Comparison of ENCODE assay signal across 30 mouse cellular contexts in the genomic region with DNA sequence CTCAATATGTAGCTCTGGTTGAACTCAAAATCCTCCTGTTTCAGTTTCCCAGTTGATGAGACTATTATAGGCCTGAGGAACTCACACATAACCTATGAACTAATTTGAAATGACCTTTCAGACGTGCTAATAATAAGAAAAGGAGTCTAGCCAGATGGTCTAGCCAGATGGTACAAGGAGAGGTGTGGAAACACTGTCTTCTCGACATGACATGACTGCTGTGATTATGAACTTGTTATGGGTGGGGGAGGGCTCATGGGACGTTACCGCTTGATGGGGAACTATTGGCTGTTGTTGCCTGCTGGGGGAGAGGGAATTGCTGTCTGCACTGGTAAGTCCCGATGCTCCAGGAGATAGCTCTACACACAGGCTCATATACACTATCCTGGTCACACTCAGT. TPM values are rescaled to one million over a fixed set of nuclear protein-coding genes. Genes with fewer than 3 reads are reported as not detected.
DNase-seq lines count a peak whose midpoint lies in the region; ATAC-seq lines count a peak whose summit lies in the region.
"Had no signal": no experiment of that assay in that cellular context is flagged by ENCODE, and none has a peak within 500 bp of the region (broad histone marks: within the 10 kb centered on the region; RNA-seq: fewer than 3 reads in every experiment).

No protein-coding gene starts in this region.

- no peak overlapping the region for H3K9ac ChIP-seq in embryonic facial prominence, embryonic 11.5 days (replicated peaks; ENCODE audit: low read length)
- no peak overlapping the region for H3K9ac ChIP-seq in hindbrain, embryonic 16.5 days (ENCODE audit: low read depth, low read length)
- H3K9ac ChIP-seq in forebrain, embryonic 13.5 days: no peak overlapping the region
- H3K9ac ChIP-seq: embryonic facial prominence, embryonic 13.5 days; heart, embryonic 12.5 days; hindbrain, embryonic 15.5 days; intestine, embryonic 15.5 days; limb, embryonic 15.5 days; liver, embryonic 13.5 days; midbrain, embryonic 13.5 days had no signal

- WGBS in embryonic facial prominence, embryonic 11.5 days: 74% methylated on average over 5 of the region's 5 CpGs
- 80% methylated on average over 5 of the region's 5 CpGs for WGBS in embryonic facial prominence, embryonic 10.5 days
- 62% methylated on average over 5 of the region's 5 CpGs for WGBS in hindbrain, embryonic 16.5 days
- 79% methylated on average over 5 of the region's 5 CpGs for whole genome bisulfite sequencing in hindbrain, embryonic 10.5 days
- 66% methylated on average over 5 of the region's 5 CpGs for WGBS in forebrain, embryonic 13.5 days

- H3K27ac ChIP-seq in embryonic facial prominence, embryonic 11.5 days (replicated peaks; ENCODE audit: low read depth, low read length): no peak overlapping the region
- no peak overlapping the region for H3K27ac ChIP-seq in embryonic facial prominence, embryonic 10.5 days (replicated peaks)
- no peak overlapping the region for H3K27ac ChIP-seq in hindbrain, embryonic 16.5 days (ENCODE audit: low read depth, low read length)
- no peak overlapping the region for H3K27ac ChIP-seq in hindbrain, embryonic 10.5 days
- no peak overlapping the region for H3K27ac ChIP-seq in forebrain, embryonic 13.5 days
- H3K27ac ChIP-seq: embryonic facial prominence, embryonic 13.5 days; hindbrain, embryonic 15.5 days; intestine, embryonic 15.5 days; kidney, postnatal 0 days; limb, embryonic 10.5 days; limb, embryonic 15.5 days; liver, embryonic 13.5 days; midbrain, embryonic 13.5 days had no signal

- no peaks in the 10 kb centered on the region for H3K9me3 ChIP-seq in embryonic facial prominence, embryonic 11.5 days (replicated peaks; ENCODE audit: control insufficient read depth, low read length)
- H3K9me3 ChIP-seq in embryonic facial prominence, embryonic 10.5 days: no peaks in the 10 kb centered on the region
- no peaks in the 10 kb centered on the region for H3K9me3 ChIP-seq in hindbrain, embryonic 16.5 days (ENCODE audit: control insufficient read depth, low read length)
- H3K9me3 ChIP-seq in hindbrain, embryonic 10.5 days: no peaks in the 10 kb centered on the region
- H3K9me3 ChIP-seq in forebrain, embryonic 13.5 days (replicated peaks): no peaks in the 10 kb centered on the region
- H3K9me3 ChIP-seq: embryonic facial prominence, embryonic 13.5 days; heart, embryonic 12.5 days; hindbrain, embryonic 15.5 days; intestine, embryonic 15.5 days; limb, embryonic 10.5 days; limb, embryonic 15.5 days; liver, embryonic 13.5 days; megakaryocyte, embryonic 14.5 days; midbrain, embryonic 13.5 days had no signal

- H3K4me3 ChIP-seq in embryonic facial prominence, embryonic 11.5 days (ENCODE audit: low read depth, low read length): no peak overlapping the region
- H3K4me3 ChIP-seq in embryonic facial prominence, embryonic 10.5 days: no peak overlapping the region
- no peak overlapping the region for H3K4me3 ChIP-seq in hindbrain, embryonic 16.5 days (ENCODE audit: low read length)
- no peak overlapping the region for H3K4me3 ChIP-seq in hindbrain, embryonic 10.5 days
- H3K4me3 ChIP-seq in forebrain, embryonic 13.5 days: no peak overlapping the region
- H3K4me3 ChIP-seq: embryonic facial prominence, embryonic 13.5 days; heart, embryonic 12.5 days; hindbrain, embryonic 15.5 days; intestine, embryonic 15.5 days; limb, embryonic 10.5 days; limb, embryonic 15.5 days; liver, embryonic 13.5 days; megakaryocyte, embryonic 14.5 days; midbrain, embryonic 13.5 days had no signal

- no peak overlapping the region for H3K4me2 ChIP-seq in embryonic facial prominence, embryonic 11.5 days (ENCODE audit: low read depth, low read length)
- no peak overlapping the region for H3K4me2 ChIP-seq in hindbrain, embryonic 16.5 days (ENCODE audit: low read length)
- no peak overlapping the region for H3K4me2 ChIP-seq in forebrain, embryonic 13.5 days
- H3K4me2 ChIP-seq: embryonic facial prominence, embryonic 13.5 days; heart, embryonic 12.5 days; hindbrain, embryonic 15.5 days; intestine, embryonic 15.5 days; limb, embryonic 15.5 days; liver, embryonic 13.5 days; midbrain, embryonic 13.5 days had no signal

- no peak for DNase-seq in embryonic facial prominence, embryonic 11.5 days (ENCODE audit: low spot score)
- DNase-seq in embryonic facial prominence, embryonic 10.5 days (ENCODE audit: low spot score): no peak
- no peak for DNase-seq in hindbrain, embryonic 10.5 days (ENCODE audit: low spot score)
- no peak for DNase-seq in adrenal gland, adult (ENCODE audit: inconsistent age in 2 of 2, low spot score in 1 of 2)
- DNase-seq in thymus, postnatal 25 days: no peak
- DNase-seq: adrenal gland, postnatal 25 days; gastrocnemius, postnatal 14 days; heart, adult 18-20 months; heart, postnatal 4 days; kidney, adult 2 months; kidney, postnatal 4 days; layer of hippocampus, postnatal 36 days; liver, embryonic 13.5 days; lung, adult 18-20 months; lung, postnatal 4 days; thymus, adult 2 months; thymus, postnatal 4 days had no signal

- 0 out of 2 replicates have a peak, but pooled peaks have one; percentile 44 for ATAC-seq in embryonic facial prominence, embryonic 11.5 days (replicated peaks; ENCODE audit: insufficient number of reproducible peaks, low FRiP score, low TSS enrichment, low read depth)
- peak; percentile 42; the same call in 1 of the 2 replicates for ATAC-seq in hindbrain, embryonic 16.5 days
- peak; percentile 75 for ATAC-seq in forebrain, embryonic 13.5 days
- ATAC-seq: CD4-positive, CD25-positive, alpha-beta regulatory T cell, adult 4 months; intestine, embryonic 15.5 days; lung, postnatal 0 days; midbrain, embryonic 13.5 days had no signal

- H3K36me3 ChIP-seq in embryonic facial prominence, embryonic 11.5 days (replicated peaks; ENCODE audit: control insufficient read depth, insufficient read depth, low read depth, low read length): no peaks in the 10 kb centered on the region
- H3K36me3 ChIP-seq in embryonic facial prominence, embryonic 10.5 days (replicated peaks): no peaks in the 10 kb centered on the region
- H3K36me3 ChIP-seq in hindbrain, embryonic 16.5 days (ENCODE audit: control insufficient read depth, insufficient read depth, low read length): no peaks in the 10 kb centered on the region
- no peaks in the 10 kb centered on the region for H3K36me3 ChIP-seq in hindbrain, embryonic 10.5 days
- H3K36me3 ChIP-seq in forebrain, embryonic 13.5 days (ENCODE audit: poor library complexity, severe bottlenecking): no peaks in the 10 kb centered on the region
- H3K36me3 ChIP-seq: embryonic facial prominence, embryonic 13.5 days; heart, embryonic 12.5 days; hindbrain, embryonic 15.5 days; intestine, embryonic 15.5 days; limb, embryonic 10.5 days; limb, embryonic 15.5 days; liver, embryonic 13.5 days; midbrain, embryonic 13.5 days had no signal

- H3K27me3 ChIP-seq in embryonic facial prominence, embryonic 11.5 days (ENCODE audit: control insufficient read depth, insufficient read depth, low read length): no peaks in the 10 kb centered on the region
- H3K27me3 ChIP-seq in embryonic facial prominence, embryonic 10.5 days (replicated peaks; ENCODE audit: low read depth, poor library complexity, severe bottlenecking): no peaks in the 10 kb centered on the region
- no peaks in the 10 kb centered on the region for H3K27me3 ChIP-seq in hindbrain, embryonic 16.5 days (replicated peaks; ENCODE audit: control insufficient read depth, insufficient read depth, low read length)
- H3K27me3 ChIP-seq in hindbrain, embryonic 10.5 days (ENCODE audit: insufficient read depth, poor library complexity, severe bottlenecking): no peaks in the 10 kb centered on the region
- no peaks in the 10 kb centered on the region for H3K27me3 ChIP-seq in forebrain, embryonic 13.5 days
- H3K27me3 ChIP-seq: embryonic facial prominence, embryonic 13.5 days; heart, embryonic 12.5 days; hindbrain, embryonic 15.5 days; intestine, embryonic 15.5 days; limb, embryonic 15.5 days; liver, embryonic 13.5 days; midbrain, embryonic 13.5 days had no signal

- no peaks in the 10 kb centered on the region for H3K4me1 ChIP-seq in embryonic facial prominence, embryonic 11.5 days (ENCODE audit: control insufficient read depth, insufficient read depth, low read length)
- H3K4me1 ChIP-seq in embryonic facial prominence, embryonic 10.5 days: no peaks in the 10 kb centered on the region
- no peaks in the 10 kb centered on the region for H3K4me1 ChIP-seq in hindbrain, embryonic 16.5 days (ENCODE audit: control insufficient read depth, insufficient read depth, low read depth, low read length)
- no peaks in the 10 kb centered on the region for H3K4me1 ChIP-seq in hindbrain, embryonic 10.5 days (replicated peaks)
- no peaks in the 10 kb centered on the region for H3K4me1 ChIP-seq in forebrain, embryonic 13.5 days
- H3K4me1 ChIP-seq: embryonic facial prominence, embryonic 13.5 days; heart, embryonic 12.5 days; hindbrain, embryonic 15.5 days; intestine, embryonic 15.5 days; limb, embryonic 10.5 days; limb, embryonic 15.5 days; megakaryocyte, embryonic 14.5 days; midbrain, embryonic 13.5 days had no signal

RNA-seq across cellular contexts. Expression of gene Grsf1, which starts 21.3 kb away (rescaled TPM):
- 82.0 and 91.0 TPM in 2 replicates for polyA plus RNA-seq in embryonic facial prominence, embryonic 11.5 days (2014; fragmentation: Nextera tagmentation; extraction: Ambion mirVana)
- polyA plus RNA-seq in embryonic facial prominence, embryonic 10.5 days (2016; fragmentation: Nextera tagmentation; extraction: Ambion mirVana): 69.1 and 73.2 TPM in 2 replicates
- 39.4 and 54.5 TPM in 2 replicates for polyA plus RNA-seq in hindbrain, embryonic 16.5 days (2015; fragmentation: Nextera tagmentation; extraction: Ambion mirVana)
- polyA plus RNA-seq in hindbrain, embryonic 10.5 days (2016; fragmentation: Nextera tagmentation; extraction: Ambion mirVana): 76.0 and 81.2 TPM in 2 replicates
- 82.7 and 84.7 TPM in 2 replicates for polyA plus RNA-seq in forebrain, embryonic 13.5 days (2015; fragmentation: Nextera tagmentation; extraction: Ambion mirVana)

RNA-seq across cellular contexts. Expression of gene Mob1b, which starts 23.4 kb away (rescaled TPM):
- polyA plus RNA-seq in embryonic facial prominence, embryonic 11.5 days (2014; fragmentation: Nextera tagmentation; extraction: Ambion mirVana): 13.7 and 15.6 TPM in 2 replicates
- polyA plus RNA-seq in embryonic facial prominence, embryonic 10.5 days (2016; fragmentation: Nextera tagmentation; extraction: Ambion mirVana): 12.5 and 13.2 TPM in 2 replicates
- 7.5 and 9.4 TPM in 2 replicates for polyA plus RNA-seq in hindbrain, embryonic 16.5 days (2015; fragmentation: Nextera tagmentation; extraction: Ambion mirVana)
- 10.8 TPM in 2 replicates for polyA plus RNA-seq in hindbrain, embryonic 10.5 days (2016; fragmentation: Nextera tagmentation; extraction: Ambion mirVana)
- polyA plus RNA-seq in forebrain, embryonic 13.5 days (2015; fragmentation: Nextera tagmentation; extraction: Ambion mirVana): 14.4 and 14.7 TPM in 2 replicates
